Mouse (Mus musculus) limb, embryonic 12.5 days (tissue): ENCODE measurements around the gene Trf. TPM values are rescaled to one million over a fixed set of nuclear protein-coding genes. Genes with fewer than 3 reads are reported as not detected.

Experiments used
- ATAC-seq: fragments of 200-750 bp; cut with Nextera tagmentation; 2 replicates; pipeline ENCODE4 v1.8.0; 2017; ENCODE audit warnings: low read depth, moderate TSS enrichment; ENCODE audit not compliant: insufficient number of reproducible peaks, insufficient read depth, low FRiP score, low TSS enrichment
- H3K27ac ChIP-seq: fragments of 300-500 bp; sonication (generic); 2 replicates; pipeline ENCODE4 v1.5.1; 2016; ENCODE audit warnings: mild to moderate bottlenecking, moderate library complexity
- H3K27me3 ChIP-seq: fragments of 300-500 bp; sonication (generic); 2 replicates; pipeline ENCODE4 v1.6.1; 2016; ENCODE audit warnings: mild to moderate bottlenecking, moderate library complexity
- H3K36me3 ChIP-seq: fragments of 300-500 bp; sonication (generic); 2 replicates; pipeline ENCODE4 v1.6.1; 2016; ENCODE audit warnings: mild to moderate bottlenecking, moderate library complexity
- H3K4me1 ChIP-seq: fragments of 300-500 bp; sonication (generic); replicated peaks from 2 replicates; pipeline ENCODE4 v1.6.1; 2016
- H3K4me2 ChIP-seq: fragments of 300-500 bp; sonication (generic); 2 replicates; pipeline ENCODE4 v1.6.1; 2016; ENCODE audit warnings: mild to moderate bottlenecking, moderate library complexity
- H3K4me3 ChIP-seq: fragments of 300-500 bp; sonication (generic); replicated peaks from 2 replicates; pipeline ENCODE4 v1.5.1; 2016; ENCODE audit warnings: mild to moderate bottlenecking
- H3K9ac ChIP-seq: fragments of 300-500 bp; sonication (generic); replicated peaks from 2 replicates; pipeline ENCODE4 v1.6.1; 2016; ENCODE audit warnings: mild to moderate bottlenecking, moderate library complexity
- H3K9me3 ChIP-seq: fragments of 300-500 bp; sonication (generic); 2 replicates; pipeline ENCODE4 v1.6.1; 2016; ENCODE audit warnings: mild to moderate bottlenecking, moderate library complexity
- WGBS: fragments of 180-500 bp; shearing (Covaris S2); methylation state at CpG from one replicate; pipeline ENCODE4 v1.1.7; 2016; 5-methylcytosine and 5-hydroxymethylcytosine counted together
- polyA plus RNA-seq: library from polyadenylated mRNA; unstranded; fragments of >200 nt; fragmentation: Nextera tagmentation; extraction: Ambion mirVana; gene quantifications from 2 replicates; pipeline ENCODE4 v1.2.1, GENCODE M21; 2016

The Trf gene
- polyA plus RNA-seq, 1 experiment from 2014 or later = 7.9 TPM

GRCm38 (mm10) chr9:103239471-103239870, 9.2 kb upstream of the Trf start:
- no peak overlapping the region for H3K4me3 ChIP-seq
- peaks cover 5% of the 10 kb centered on the region; the same call in 1 of the 2 replicates for H3K4me1 ChIP-seq
- no peak overlapping the region for H3K27ac ChIP-seq
- WGBS = 80% methylated on average over 6 of the region's 6 CpGs
- no peak overlapping the region for H3K4me2 ChIP-seq
- H3K9me3 ChIP-seq = no peaks in the 10 kb centered on the region
- ATAC-seq = no peak
- H3K9ac ChIP-seq = no peak overlapping the region
- no peaks in the 10 kb centered on the region for H3K27me3 ChIP-seq
- no peaks in the 10 kb centered on the region for H3K36me3 ChIP-seq

- Histone ChIP-seq H3K27ac (peak overlapping the region; percentile 53; the same call in 1 of the 2 replicates), H3K4me1 (peaks cover 10% of the 10 kb centered on the region; the same call in 1 of the 2 replicates), H3K4me3 (no peak overlapping the region), H3K9me3 (no peaks in the 10 kb centered on the region), H3K27me3 (no peaks in the 10 kb centered on the region), H3K9ac (no peak overlapping the region), H3K4me2 (no peak overlapping the region), H3K36me3 (no peaks in the 10 kb centered on the region)
- 62% methylated on average over 7 of the region's 7 CpGs for WGBS
- no peak for ATAC-seq
Observed at GRCm38 (mm10) chr9:103234565-103235165, 4.4 kb upstream of the Trf start.

- H3K4me1 ChIP-seq = peaks cover 10% of the 10 kb centered on the region; the same call in 1 of the 2 replicates
- no peaks in the 10 kb centered on the region for H3K36me3 ChIP-seq
- WGBS = 80% methylated on average over 7 of the region's 7 CpGs
- H3K27me3 ChIP-seq = no peaks in the 10 kb centered on the region
- no peak for ATAC-seq
- peak overlapping the region; percentile 53; the same call in 1 of the 2 replicates for H3K27ac ChIP-seq
- no peak overlapping the region for H3K4me3 ChIP-seq
- no peak overlapping the region for H3K9ac ChIP-seq
- no peaks in the 10 kb centered on the region for H3K9me3 ChIP-seq
- no peak overlapping the region for H3K4me2 ChIP-seq
Observed at GRCm38 (mm10) chr9:103234059-103234458, 3.8 kb upstream of the Trf start.

GRCm38 (mm10) chr9:103233006-103233395, 2.8 kb upstream of the Trf start:
- ATAC-seq = no peak
- no peak overlapping the region for H3K9ac ChIP-seq
- WGBS = 61% methylated on average over 7 of the region's 7 CpGs

GRCm38 (mm10) chr9:103232232-103233005, 2.2 kb upstream of the Trf start:
- H3K9me3 ChIP-seq = no peaks in the 10 kb centered on the region
- H3K4me2 ChIP-seq = no peak overlapping the region
- no peaks in the 10 kb centered on the region for H3K36me3 ChIP-seq
- no peaks in the 10 kb centered on the region for H3K27me3 ChIP-seq
- peaks cover 10% of the 10 kb centered on the region; the same call in 1 of the 2 replicates for H3K4me1 ChIP-seq
- H3K27ac ChIP-seq = no peak overlapping the region
- no peak overlapping the region for H3K4me3 ChIP-seq
- no peak overlapping the region for H3K9ac ChIP-seq
- ATAC-seq = no peak
- 86% methylated on average over 7 of the region's 7 CpGs for WGBS

More at GRCm38 (mm10) chr9:103233006-103233395, 2.8 kb upstream of the Trf start:
- Histone ChIP-seq H3K4me3 (no peak overlapping the region), H3K27me3 (no peaks in the 10 kb centered on the region), H3K36me3 (no peaks in the 10 kb centered on the region), H3K27ac (no peak overlapping the region), H3K4me1 (peaks cover 10% of the 10 kb centered on the region; the same call in 1 of the 2 replicates), H3K4me2 (no peak overlapping the region), H3K9me3 (no peaks in the 10 kb centered on the region)

- WGBS = 84% methylated on average over 15 of the region's 15 CpGs
- Histone ChIP-seq H3K27ac (no peak overlapping the region), H3K4me2 (no peak overlapping the region), H3K4me3 (no peak overlapping the region), H3K36me3 (no peaks in the 10 kb centered on the region), H3K9me3 (no peaks in the 10 kb centered on the region), H3K9ac (no peak overlapping the region), H3K4me1 (peaks cover 5% of the 10 kb centered on the region; the same call in 1 of the 2 replicates), H3K27me3 (no peaks in the 10 kb centered on the region)
- no peak for ATAC-seq
Observed at GRCm38 (mm10) chr9:103229037-103229867, 992 bp downstream of the Trf start.

GRCm38 (mm10) chr9:103228370-103229003, 1.8 kb downstream of the Trf start:
- Histone ChIP-seq H3K4me2 (no peak overlapping the region), H3K36me3 (no peaks in the 10 kb centered on the region), H3K27ac (no peak overlapping the region), H3K9me3 (no peaks in the 10 kb centered on the region), H3K4me3 (no peak overlapping the region), H3K4me1 (peaks cover 5% of the 10 kb centered on the region; the same call in 1 of the 2 replicates), H3K9ac (no peak overlapping the region), H3K27me3 (no peaks in the 10 kb centered on the region)
- WGBS = 76% methylated on average over 13 of the region's 13 CpGs
- no peak for ATAC-seq

- Histone ChIP-seq H3K9me3 (no peaks in the 10 kb centered on the region), H3K36me3 (no peaks in the 10 kb centered on the region), H3K4me3 (no peak overlapping the region), H3K9ac (no peak overlapping the region), H3K27ac (no peak overlapping the region), H3K4me2 (no peak overlapping the region), H3K4me1 (peaks cover under 1% of the 10 kb centered on the region; the same call in 1 of the 2 replicates), H3K27me3 (no peaks in the 10 kb centered on the region)
- 91% methylated on average over 16 of the region's 16 CpGs for WGBS
- no peak for ATAC-seq
Observed at GRCm38 (mm10) chr9:103227760-103228159, 2.5 kb downstream of the Trf start.

GRCm38 (mm10) chr9:103226806-103227205, 3.4 kb downstream of the Trf start:
- H3K4me1 ChIP-seq = no peaks in the 10 kb centered on the region; the same call in 1 of the 2 replicates
- WGBS = 91% methylated on average over 15 of the region's 15 CpGs

GRCm38 (mm10) chr9:103225464-103225863, 4.8 kb downstream of the Trf start:
- ATAC-seq = no peak
- no peak overlapping the region for H3K4me3 ChIP-seq
- H3K4me1 ChIP-seq = no peaks in the 10 kb centered on the region; the same call in 1 of the 2 replicates
- no peak overlapping the region for H3K9ac ChIP-seq
- H3K27me3 ChIP-seq = no peaks in the 10 kb centered on the region
- 69% methylated on average over 3 of the region's 3 CpGs for WGBS
- no peaks in the 10 kb centered on the region for H3K9me3 ChIP-seq
- H3K4me2 ChIP-seq = no peak overlapping the region
- H3K36me3 ChIP-seq = no peaks in the 10 kb centered on the region
- H3K27ac ChIP-seq = no peak overlapping the region

More at GRCm38 (mm10) chr9:103226806-103227205, 3.4 kb downstream of the Trf start:
- H3K4me2 ChIP-seq = no peak overlapping the region
- H3K4me3 ChIP-seq = no peak overlapping the region
- H3K27me3 ChIP-seq = no peaks in the 10 kb centered on the region
- no peaks in the 10 kb centered on the region for H3K36me3 ChIP-seq
- H3K9ac ChIP-seq = no peak overlapping the region
- ATAC-seq = no peak
- no peak overlapping the region for H3K27ac ChIP-seq
- H3K9me3 ChIP-seq = no peaks in the 10 kb centered on the region
